Mouse (Mus musculus): ENCODE measurements at regions not wholly inside any gene's neighbourhood (a gene's known extent, or its start where the extent isn't known, plus 50 kb on each side); places are given as distances from the start of the nearest gene placed in this dataset.

DNA sequence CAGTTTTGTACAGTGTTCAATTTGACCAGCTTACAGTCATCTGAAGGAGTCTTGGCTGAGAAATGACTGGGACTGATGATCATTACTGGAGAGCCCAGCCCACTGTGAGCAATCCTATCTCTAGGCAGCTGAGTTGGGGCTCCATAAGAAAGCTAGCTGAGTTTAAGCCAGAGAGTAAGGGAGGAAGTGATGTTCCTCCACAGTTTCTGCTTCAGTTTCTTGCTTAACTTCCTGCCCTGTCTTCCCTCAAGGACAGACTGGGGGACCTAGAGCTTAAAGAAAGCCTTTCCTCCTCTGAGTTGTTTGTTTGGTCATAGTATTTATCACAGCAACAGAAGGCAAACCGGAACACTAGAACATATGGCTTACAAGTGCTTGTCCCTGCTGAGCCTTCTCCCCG lies 70.8 kb upstream of the Med14 start:
- in situ Hi-C loops (cut with MboI; ENCODE audit: low sequenced_read_pairs in 2 of 2, unreplicated experiment in 2 of 2): no loop called here
- TF ChIP-seq MAFK (IDR thresholded peaks at IDR 0.05; ENCODE audit: insufficient read depth, low read depth, low read length) (no peak), ZC3H11A (IDR thresholded peaks at IDR 0.05; ENCODE audit: borderline replicate concordance, low read depth, low read length) (no peak), HCFC1 (IDR thresholded peaks at IDR 0.05; ENCODE audit: borderline replicate concordance, insufficient read depth, low read length) (no peak), ZNF384 (IDR thresholded peaks at IDR 0.05; ENCODE audit: low read depth, low read length) (no peak), CHD2 (IDR thresholded peaks at IDR 0.05; ENCODE audit: low read depth, low read length) (no peak)
- H3K9ac ChIP-seq (ENCODE audit: insufficient read depth, low read depth, low read length, poor library complexity, severe bottlenecking): no peak overlapping the region
- DNase-seq (ENCODE audit: low read depth, low spot score): no peak
- H3K9me3 ChIP-seq (ENCODE audit: control insufficient read depth, insufficient read depth, low read depth, low read length): no peaks in the 10 kb centered on the region
- no peaks in the 10 kb centered on the region for H3K36me3 ChIP-seq (ENCODE audit: control insufficient read depth, insufficient read depth, low read length, poor library complexity, severe bottlenecking)
- H3K4me1 ChIP-seq (ENCODE audit: control insufficient read depth in 2 of 2, insufficient read depth in 2 of 2, low read length in 2 of 2, poor library complexity in 1 of 2): peaks cover 2 to 6% of the 10 kb centered on the region in 2 experiments; a peak in 2 of 4 replicates
- no peak overlapping the region for H3K27ac ChIP-seq (ENCODE audit: insufficient read depth, low read depth, low read length, poor library complexity, severe bottlenecking)
- H3K4me3 ChIP-seq (ENCODE audit: insufficient read depth in 1 of 2, low read depth in 1 of 2, low read length in 2 of 2, poor library complexity in 1 of 2, severe bottlenecking in 1 of 2): no peak overlapping the region

DNA sequence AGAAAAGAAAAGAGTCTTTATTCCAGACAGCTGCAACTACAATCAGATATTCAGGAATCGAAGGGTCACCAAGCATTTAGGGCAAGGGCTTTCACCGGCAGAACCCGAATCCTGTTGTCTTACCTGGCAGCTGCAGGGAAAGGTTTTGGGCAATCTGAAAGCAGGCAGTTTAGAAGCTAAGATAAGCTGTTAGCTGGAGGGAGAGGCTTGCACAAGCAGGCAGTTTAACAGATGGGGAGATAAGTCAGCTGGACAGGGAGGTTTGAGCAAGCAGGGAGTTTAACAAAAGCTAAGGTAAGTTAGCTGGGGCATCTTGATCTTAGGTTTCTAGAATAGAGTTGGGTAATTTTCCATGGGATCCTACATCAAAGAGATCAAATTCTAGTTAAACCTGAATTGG lies 67.3 kb upstream of the Med14 start:
- Histone ChIP-seq H3K9ac (ENCODE audit: insufficient read depth, low read depth, low read length, poor library complexity, severe bottlenecking) (no peak overlapping the region), H3K9me3 (ENCODE audit: control insufficient read depth, insufficient read depth, low read depth, low read length) (no peaks in the 10 kb centered on the region), H3K4me3 (ENCODE audit: insufficient read depth in 1 of 2, low read depth in 1 of 2, low read length in 2 of 2, poor library complexity in 1 of 2, severe bottlenecking in 1 of 2) (no peak overlapping the region), H3K4me1 (ENCODE audit: control insufficient read depth in 2 of 2, insufficient read depth in 2 of 2, low read length in 2 of 2, poor library complexity in 1 of 2) (peaks cover 0 to under 1% of the 10 kb centered on the region in 2 experiments; a peak in 1 of 4 replicates), H3K27ac (ENCODE audit: insufficient read depth, low read depth, low read length, poor library complexity, severe bottlenecking) (no peak overlapping the region), H3K36me3 (ENCODE audit: control insufficient read depth, insufficient read depth, low read length, poor library complexity, severe bottlenecking) (no peaks in the 10 kb centered on the region)
- in situ Hi-C loops (cut with MboI; ENCODE audit: low sequenced_read_pairs in 2 of 2, unreplicated experiment in 2 of 2): no loop called here
- TF ChIP-seq MAFK (IDR thresholded peaks at IDR 0.05; ENCODE audit: insufficient read depth, low read depth, low read length) (no peak), ZNF384 (IDR thresholded peaks at IDR 0.05; ENCODE audit: low read depth, low read length) (no peak), CHD2 (IDR thresholded peaks at IDR 0.05; ENCODE audit: low read depth, low read length) (no peak), ZC3H11A (IDR thresholded peaks at IDR 0.05; ENCODE audit: borderline replicate concordance, low read depth, low read length) (no peak), HCFC1 (IDR thresholded peaks at IDR 0.05; ENCODE audit: borderline replicate concordance, insufficient read depth, low read length) (no peak)
- no peak for DNase-seq (ENCODE audit: low read depth, low spot score)

DNA sequence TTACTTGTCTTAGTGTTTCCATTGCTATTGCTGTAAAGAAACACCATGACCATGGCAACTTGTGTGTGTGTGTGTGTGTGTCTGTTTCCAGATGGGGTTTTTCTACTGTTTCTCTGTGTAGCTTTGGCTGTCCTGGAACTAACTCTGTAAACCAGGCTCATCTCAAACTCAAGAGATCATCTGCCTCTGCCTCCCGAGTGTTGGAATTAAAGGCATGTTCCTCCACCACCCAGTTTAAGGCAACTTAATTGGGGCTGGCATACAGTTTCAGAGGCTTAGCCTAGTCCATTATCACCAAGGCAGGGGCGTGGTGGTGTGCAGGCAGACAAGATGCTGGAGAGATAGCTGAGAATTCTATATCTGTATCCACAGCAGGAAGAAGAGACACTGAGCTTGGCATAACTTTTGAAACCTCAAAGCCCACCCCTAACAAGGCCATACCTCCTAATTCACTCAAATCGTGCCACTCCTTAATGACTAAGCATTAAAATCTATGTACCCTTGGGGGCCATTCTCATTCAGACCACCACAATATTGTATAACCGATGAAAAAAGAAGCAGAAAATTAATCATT lies 65.5 kb upstream of the Med14 start:
- no peaks in the 10 kb centered on the region for H3K4me1 ChIP-seq (ENCODE audit: control insufficient read depth in 2 of 2, insufficient read depth in 2 of 2, low read length in 2 of 2, poor library complexity in 1 of 2)
- no peak overlapping the region for H3K27ac ChIP-seq (ENCODE audit: insufficient read depth, low read depth, low read length, poor library complexity, severe bottlenecking)
- no peaks in the 10 kb centered on the region for H3K36me3 ChIP-seq (ENCODE audit: control insufficient read depth, insufficient read depth, low read length, poor library complexity, severe bottlenecking)
- H3K9me3 ChIP-seq (ENCODE audit: control insufficient read depth, insufficient read depth, low read depth, low read length): no peaks in the 10 kb centered on the region
- TF ChIP-seq ZNF384 (IDR thresholded peaks at IDR 0.05; ENCODE audit: low read depth, low read length) (no peak), ZC3H11A (IDR thresholded peaks at IDR 0.05; ENCODE audit: borderline replicate concordance, low read depth, low read length) (no peak), CHD2 (IDR thresholded peaks at IDR 0.05; ENCODE audit: low read depth, low read length) (no peak), MAFK (IDR thresholded peaks at IDR 0.05; ENCODE audit: insufficient read depth, low read depth, low read length) (no peak), HCFC1 (IDR thresholded peaks at IDR 0.05; ENCODE audit: borderline replicate concordance, insufficient read depth, low read length) (no peak)
- DNase-seq (ENCODE audit: low read depth, low spot score): no peak
- no peak overlapping the region for H3K4me3 ChIP-seq (ENCODE audit: insufficient read depth in 1 of 2, low read depth in 1 of 2, low read length in 2 of 2, poor library complexity in 1 of 2, severe bottlenecking in 1 of 2)
- in situ Hi-C loops (cut with MboI; ENCODE audit: low sequenced_read_pairs in 2 of 2, unreplicated experiment in 2 of 2): no loop called here
- no peak overlapping the region for H3K9ac ChIP-seq (ENCODE audit: insufficient read depth, low read depth, low read length, poor library complexity, severe bottlenecking)

DNA sequence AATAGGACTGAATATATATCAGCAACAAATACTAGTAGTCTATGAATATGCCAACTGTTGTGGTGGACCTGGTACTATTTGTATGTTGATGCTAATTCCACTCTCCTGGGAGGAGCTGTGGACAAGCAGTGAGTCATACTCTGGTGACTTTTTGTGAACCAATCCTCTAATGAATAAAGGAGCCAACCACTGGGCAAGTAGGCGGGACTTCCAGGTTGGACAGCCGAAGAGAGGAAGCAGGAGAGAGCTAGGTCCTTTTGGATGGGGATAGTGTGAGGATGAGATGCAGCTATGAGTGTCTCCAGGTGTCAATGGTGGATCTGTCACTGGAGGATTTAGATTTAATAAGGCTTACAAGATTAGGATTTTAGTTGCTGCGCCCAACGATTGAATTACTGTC lies 64.8 kb upstream of the Med14 start:
- H3K36me3 ChIP-seq (ENCODE audit: control insufficient read depth, insufficient read depth, low read length, poor library complexity, severe bottlenecking): no peaks in the 10 kb centered on the region
- in situ Hi-C loops (cut with MboI; ENCODE audit: low sequenced_read_pairs in 2 of 2, unreplicated experiment in 2 of 2): no loop called here
- DNase-seq (ENCODE audit: low read depth, low spot score): no peak
- H3K9me3 ChIP-seq (ENCODE audit: control insufficient read depth, insufficient read depth, low read depth, low read length): no peaks in the 10 kb centered on the region
- TF ChIP-seq ZNF384 (IDR thresholded peaks at IDR 0.05; ENCODE audit: low read depth, low read length): no peak
- no peak overlapping the region for H3K4me3 ChIP-seq (ENCODE audit: insufficient read depth in 1 of 2, low read depth in 1 of 2, low read length in 2 of 2, poor library complexity in 1 of 2, severe bottlenecking in 1 of 2)
- H3K4me1 ChIP-seq (ENCODE audit: control insufficient read depth in 2 of 2, insufficient read depth in 2 of 2, low read length in 2 of 2, poor library complexity in 1 of 2): no peaks in the 10 kb centered on the region
- no peak overlapping the region for H3K9ac ChIP-seq (ENCODE audit: insufficient read depth, low read depth, low read length, poor library complexity, severe bottlenecking)
- H3K27ac ChIP-seq (ENCODE audit: insufficient read depth, low read depth, low read length, poor library complexity, severe bottlenecking): no peak overlapping the region

DNA sequence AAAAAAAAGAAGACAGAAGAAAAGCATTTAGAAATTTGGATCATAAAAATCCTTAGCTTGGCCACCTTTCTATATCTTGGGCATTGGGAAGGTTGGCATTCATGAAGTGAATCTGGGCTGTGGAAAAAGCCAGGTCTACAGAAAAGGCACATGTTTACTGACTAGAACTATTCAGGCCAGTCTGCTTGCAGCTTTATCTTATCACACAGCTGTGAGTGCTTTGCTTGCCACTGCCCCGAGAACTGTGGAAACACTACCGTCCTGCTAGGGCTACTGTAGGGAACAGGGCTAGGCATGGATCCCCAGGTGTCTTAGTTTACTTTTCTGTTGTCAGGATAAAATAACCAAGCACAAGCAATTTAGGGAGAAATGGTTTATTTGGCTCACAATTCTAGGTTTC lies 63.4 kb upstream of the Med14 start:
- H3K4me3 ChIP-seq (ENCODE audit: insufficient read depth in 1 of 2, low read depth in 1 of 2, low read length in 2 of 2, poor library complexity in 1 of 2, severe bottlenecking in 1 of 2): no peak overlapping the region
- no peaks in the 10 kb centered on the region for H3K9me3 ChIP-seq (ENCODE audit: control insufficient read depth, insufficient read depth, low read depth, low read length)
- H3K27ac ChIP-seq (ENCODE audit: insufficient read depth, low read depth, low read length, poor library complexity, severe bottlenecking): no peak overlapping the region
- H3K4me1 ChIP-seq (ENCODE audit: control insufficient read depth in 2 of 2, insufficient read depth in 2 of 2, low read length in 2 of 2, poor library complexity in 1 of 2): no peaks in the 10 kb centered on the region
- H3K9ac ChIP-seq (ENCODE audit: insufficient read depth, low read depth, low read length, poor library complexity, severe bottlenecking): no peak overlapping the region
- no peaks in the 10 kb centered on the region for H3K36me3 ChIP-seq (ENCODE audit: control insufficient read depth, insufficient read depth, low read length, poor library complexity, severe bottlenecking)
- in situ Hi-C loops (cut with MboI; ENCODE audit: low sequenced_read_pairs in 2 of 2, unreplicated experiment in 2 of 2): no loop called here
- DNase-seq (ENCODE audit: low read depth, low spot score): no peak
- TF ChIP-seq ZNF384 (IDR thresholded peaks at IDR 0.05; ENCODE audit: low read depth, low read length): no peak
- no peak for TF ChIP-seq ZC3H11A (IDR thresholded peaks at IDR 0.05; ENCODE audit: borderline replicate concordance, low read depth, low read length)
- no peak for TF ChIP-seq HCFC1 (IDR thresholded peaks at IDR 0.05; ENCODE audit: borderline replicate concordance, insufficient read depth, low read length)
- no peak for TF ChIP-seq CHD2 (IDR thresholded peaks at IDR 0.05; ENCODE audit: low read depth, low read length)
- TF ChIP-seq MAFK (IDR thresholded peaks at IDR 0.05; ENCODE audit: insufficient read depth, low read depth, low read length): no peak

Measured in ES-E14 (cell line).